Mouse (Mus musculus) heart, postnatal 10 days (tissue): ENCODE measurements around the gene Ercc1. TPM values are rescaled to one million over a fixed set of nuclear protein-coding genes. Genes with fewer than 3 reads are reported as not detected.

Experiments
- DNase-seq, 2 experiments: peaks; one replicate each; pipeline ENCODE4 v3.0.0; 2021
- intact Hi-C: fragments of 180-260 bp; cut with DNase I; formaldehyde crosslinking; loops from one replicate; pipeline ENCODE4 v1.15.1; 2025
- total RNA-seq, 2 experiments: library from RNA; stranded (reverse); gene quantifications; 2 replicates each; pipeline ENCODE4 v1.2.3; 2021

The Ercc1 gene
- total RNA-seq, 2 experiments from 2014 or later, result 40.1 to 43.2 TPM

- DNase-seq, result peak; percentile 95
- intact Hi-C loops, result no loop called here
Observed at GRCm38 (mm10) chr7:19360944-19361343, 16.4 kb downstream of the Ercc1 start.

GRCm38 (mm10) chr7:19361720-19362119, 17.1 kb downstream of the Ercc1 start:
- intact Hi-C loops, result no loop called here
- DNase-seq, result peak; percentile 83 to 91

- intact Hi-C loops, result no loop called here
- peak; percentile 56 to 63 for DNase-seq
Observed at GRCm38 (mm10) chr7:19362276-19362675, 17.7 kb downstream of the Ercc1 start.

GRCm38 (mm10) chr7:19363881-19364280, 19.3 kb downstream of the Ercc1 start:
- intact Hi-C loops, result no loop called here

GRCm38 (mm10) chr7:19365376-19365775, 20.8 kb downstream of the Ercc1 start:
- no peak for DNase-seq
- intact Hi-C loops, result no loop called here

More at GRCm38 (mm10) chr7:19363881-19364280, 19.3 kb downstream of the Ercc1 start:
- peak; percentile 80 to 83 for DNase-seq

GRCm38 (mm10) chr7:19368380-19368779, 23.8 kb downstream of the Ercc1 start:
- DNase-seq, result peak; percentile 44 to 68
- intact Hi-C loops, result no loop called here

GRCm38 (mm10) chr7:19369823-19370425, 25.3 kb downstream of the Ercc1 start:
- DNase-seq, result peak; percentile 58 to 68
- intact Hi-C loops, result no loop called here

GRCm38 (mm10) chr7:19373367-19373766, 28.8 kb downstream of the Ercc1 start:
- no peak for DNase-seq
- intact Hi-C loops, result no loop called here

- no peak for DNase-seq
- intact Hi-C loops, result no loop called here
Observed at GRCm38 (mm10) chr7:19375368-19375767, 30.8 kb downstream of the Ercc1 start.

- intact Hi-C loops, result no loop called here
- DNase-seq, result no peak
Observed at GRCm38 (mm10) chr7:19376019-19376418, 31.4 kb downstream of the Ercc1 start.

GRCm38 (mm10) chr7:19378049-19378448, 33.5 kb downstream of the Ercc1 start:
- DNase-seq, result peak; percentile 36 to 37
- intact Hi-C loops, result no loop called here

GRCm38 (mm10) chr7:19381377-19382165, 37.0 kb downstream of the Ercc1 start, which contains the start of gene Ercc2:
Gene Ercc2 (plus strand): TSS chr7:19382010.
- intact Hi-C loops, result no loop called here
- peak; percentile 100 for DNase-seq

GRCm38 (mm10) chr7:19382166-19382541, 37.6 kb downstream of the Ercc1 start:
- intact Hi-C loops, result no loop called here
- DNase-seq, result no peak

GRCm38 (mm10) chr7:19383708-19384107, 39.1 kb downstream of the Ercc1 start:
- intact Hi-C loops, result no loop called here
- DNase-seq, result no peak

- no peak for DNase-seq
- intact Hi-C loops, result no loop called here
Observed at GRCm38 (mm10) chr7:19388699-19389413, 44.3 kb downstream of the Ercc1 start.

- intact Hi-C loops, result no loop called here
- DNase-seq, result no peak
Observed at GRCm38 (mm10) chr7:19394484-19394883, 49.9 kb downstream of the Ercc1 start.

GRCm38 (mm10) chr7:19399496-19400280, 55.1 kb downstream of the Ercc1 start:
- intact Hi-C loops, result no loop called here
- peak in 1 of 2 experiments; percentile 46 for DNase-seq

GRCm38 (mm10) chr7:19400946-19401345, 56.4 kb downstream of the Ercc1 start:
- DNase-seq, result no peak
- intact Hi-C loops, result no loop called here

GRCm38 (mm10) chr7:19402535-19403112, 58.0 kb downstream of the Ercc1 start:
- intact Hi-C loops, result no loop called here
- DNase-seq, result no peak

GRCm38 (mm10) chr7:19403731-19404296, 59.2 kb downstream of the Ercc1 start, which contains the start of gene Klc3:
Gene Klc3 (minus strand): TSS chr7:19404104.
- intact Hi-C loops, result loop anchor here (2.0 kb wide), 1 partner anchor 215 kb away; no protein-coding TSS in a partner anchor
- DNase-seq, result no peak
